Mouse (Mus musculus) ovary, postnatal 36 days (tissue): ENCODE data around the gene Sft2d1.
"Not testable (repeated sequence)": the region's sequence is repeated elsewhere in the genome, so short reads cannot be mapped to it uniquely, and the experiment has no call there.

Experiments
- DNase-seq: peaks from one replicate; pipeline ENCODE4 v3.0.0; 2022; ENCODE audit warnings: low spot score, mixed read lengths

Gene Sft2d1

DNA sequence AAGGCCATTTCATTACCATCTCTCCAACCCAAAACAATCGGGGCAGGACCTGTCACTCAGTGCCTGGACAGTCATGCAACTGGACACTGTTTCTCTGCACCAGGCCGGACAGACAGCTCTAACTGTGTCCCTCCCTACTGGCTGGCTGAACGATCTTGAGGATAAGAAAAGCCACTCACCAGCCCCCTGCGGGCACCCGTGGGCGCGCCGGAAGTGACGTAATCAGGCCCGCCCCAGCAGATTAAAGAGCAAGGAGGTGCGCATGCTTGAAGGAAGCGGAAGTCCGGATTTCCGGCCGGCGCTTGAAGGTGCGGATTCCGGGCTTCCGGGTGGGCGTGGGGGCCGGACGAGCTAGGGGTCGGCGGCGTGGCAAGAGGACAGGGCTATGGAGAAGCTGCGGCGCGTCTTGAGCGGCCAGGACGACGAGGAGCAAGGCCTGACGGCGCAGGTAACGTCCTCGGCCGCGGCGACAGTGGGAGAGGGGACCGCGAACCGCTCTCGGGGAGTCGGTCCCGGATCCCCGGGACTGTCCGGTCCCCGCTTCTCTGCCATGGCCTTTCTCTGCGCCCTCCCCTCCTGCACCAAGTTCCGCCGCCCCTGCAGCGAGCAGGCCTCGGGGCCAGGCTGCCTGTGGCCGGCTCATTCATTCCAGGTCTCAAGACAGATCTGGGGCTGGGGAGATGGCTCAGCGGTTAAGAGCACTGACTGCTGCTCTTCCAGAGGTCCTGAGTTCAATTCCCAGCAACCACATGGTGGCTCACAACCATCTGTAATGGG lies at the start of gene Sft2d1:
Gene Sft2d1, plus strand, starts transcription at position 265 of the 777 bp plus-strand sequence.
- peak; percentile 94 for DNase-seq

DNA sequence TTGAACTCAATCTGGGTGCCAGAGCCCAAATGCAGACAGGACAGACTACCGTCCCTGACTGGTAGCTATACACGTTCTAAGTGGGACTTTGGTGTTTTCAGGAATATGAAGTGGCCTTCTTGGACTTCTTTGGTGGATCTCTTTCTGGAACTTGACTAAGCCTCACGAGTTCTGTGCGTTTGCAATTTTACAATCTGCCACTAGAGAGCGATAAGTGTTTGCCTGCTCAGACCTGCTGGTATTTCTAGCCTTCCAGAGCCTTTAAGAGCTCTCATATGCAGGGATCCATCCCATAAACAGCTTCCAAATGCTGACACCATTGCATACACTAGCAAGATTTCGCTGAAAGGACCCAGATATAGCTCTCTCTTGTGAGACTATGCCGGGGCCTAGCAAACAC lies 46.3 kb upstream of the Sft2d1 start:
- DNase-seq: not testable (repeated sequence)

DNA sequence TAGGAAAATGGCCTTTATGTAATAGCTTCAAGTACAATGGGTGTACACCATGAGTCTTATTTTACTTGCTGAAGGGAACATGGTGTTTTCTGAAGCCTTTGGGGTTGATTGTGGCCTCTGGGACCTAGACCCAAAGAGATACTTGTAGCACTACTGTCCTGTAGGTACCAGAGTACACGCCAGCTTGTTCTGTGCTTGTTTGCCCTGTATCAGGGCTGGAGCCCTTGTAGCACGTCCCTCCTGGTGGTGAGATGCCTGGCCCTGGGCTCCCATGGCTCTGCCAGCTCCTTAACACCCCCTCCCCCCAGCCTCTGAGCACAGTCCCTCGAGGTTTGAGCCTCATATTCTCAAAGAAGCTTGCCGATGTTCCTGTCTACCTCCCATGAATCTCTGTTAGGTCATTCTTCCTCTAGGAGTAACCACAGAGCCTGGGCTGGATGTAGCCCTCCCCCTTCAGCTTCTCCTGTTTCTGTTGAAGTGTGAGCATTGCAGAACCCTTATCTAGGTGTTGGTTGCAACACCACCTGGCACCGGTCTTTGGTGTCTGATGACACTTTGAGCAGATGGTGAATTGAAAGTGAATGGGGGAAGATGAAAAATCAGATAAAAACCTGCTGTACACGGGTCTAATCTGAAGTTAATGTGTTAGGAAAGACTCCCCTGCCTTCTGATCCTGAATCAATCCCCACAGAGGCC lies 38.7 kb upstream of the Sft2d1 start:
- no peak for DNase-seq

DNA sequence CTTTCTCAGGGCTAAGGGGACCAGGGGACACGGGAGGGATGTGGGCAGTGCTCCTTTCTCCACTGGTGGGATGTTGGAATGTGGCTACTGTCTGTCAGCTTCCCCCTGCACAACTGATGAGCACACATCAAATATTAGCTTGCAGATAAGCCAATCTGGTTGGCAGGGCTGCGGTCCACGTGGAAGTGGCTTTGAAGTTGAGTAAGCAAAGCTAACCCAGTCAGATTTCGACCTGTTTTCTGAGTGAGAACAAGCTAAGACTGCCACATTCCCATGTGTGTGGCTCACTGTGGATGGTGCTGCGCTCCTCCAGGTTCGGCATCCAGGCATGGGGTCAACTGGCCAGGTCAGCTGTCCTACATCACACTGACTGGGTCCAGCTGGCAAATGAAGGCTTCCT lies 38.0 kb upstream of the Sft2d1 start:
- DNase-seq: no peak

DNA sequence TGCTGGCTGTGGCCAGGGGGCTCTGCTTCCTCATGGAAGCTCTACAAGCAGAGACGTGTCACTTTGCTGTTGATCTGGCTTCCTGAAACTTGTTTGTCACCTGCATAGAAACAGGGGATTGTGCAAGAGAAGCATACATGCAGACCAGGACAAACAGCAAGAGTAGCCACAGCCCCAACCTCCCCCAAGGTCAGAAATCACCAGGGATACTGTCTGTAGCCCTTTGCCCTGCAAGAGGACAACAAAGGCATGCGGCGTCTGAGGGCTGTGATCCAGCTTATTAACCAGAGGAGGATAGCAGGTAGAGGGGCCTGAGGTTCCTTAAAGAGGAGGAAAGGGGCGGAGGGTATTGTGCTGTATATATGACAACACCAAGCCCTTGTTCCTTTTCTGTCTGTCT lies 34.8 kb upstream of the Sft2d1 start:
- DNase-seq: no peak

DNA sequence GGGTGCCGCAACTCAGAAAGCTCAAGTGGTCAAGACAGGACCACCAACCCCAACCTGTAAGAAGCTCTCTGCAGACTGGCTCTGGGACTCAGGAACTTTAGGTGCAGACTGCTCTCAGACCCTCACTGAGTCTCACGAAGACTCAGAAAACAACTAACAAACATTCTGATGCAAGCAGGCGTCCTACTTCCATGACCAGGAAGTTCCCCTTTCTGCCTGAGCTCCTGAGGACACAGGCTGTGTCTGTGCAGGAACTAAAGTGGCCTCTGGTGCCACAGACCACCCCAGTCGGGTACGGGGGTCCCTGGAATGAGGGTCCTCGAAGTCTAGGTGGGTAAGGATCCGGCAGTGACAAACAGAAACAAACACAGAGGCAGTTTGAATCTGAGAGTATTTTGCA lies 34.2 kb upstream of the Sft2d1 start:
- no peak for DNase-seq

DNA sequence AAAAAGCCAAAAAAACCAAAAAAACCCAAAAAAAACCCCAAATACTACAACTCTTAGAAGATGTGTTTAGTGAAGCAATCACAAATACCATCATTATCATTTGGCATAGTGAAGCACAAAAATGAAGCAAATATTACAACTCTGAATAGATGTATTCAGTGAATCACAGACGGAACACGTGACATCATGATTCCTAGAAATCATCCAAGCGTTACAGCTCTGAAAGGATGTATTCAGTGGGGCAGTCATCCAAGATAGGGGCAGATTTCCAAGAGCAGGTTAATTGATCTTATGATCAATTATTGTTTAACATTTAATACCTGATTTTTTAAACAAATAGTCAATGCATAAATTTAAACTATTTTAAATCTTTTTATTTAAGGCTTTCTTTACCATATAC lies 33.6 kb upstream of the Sft2d1 start:
- no peak for DNase-seq

DNA sequence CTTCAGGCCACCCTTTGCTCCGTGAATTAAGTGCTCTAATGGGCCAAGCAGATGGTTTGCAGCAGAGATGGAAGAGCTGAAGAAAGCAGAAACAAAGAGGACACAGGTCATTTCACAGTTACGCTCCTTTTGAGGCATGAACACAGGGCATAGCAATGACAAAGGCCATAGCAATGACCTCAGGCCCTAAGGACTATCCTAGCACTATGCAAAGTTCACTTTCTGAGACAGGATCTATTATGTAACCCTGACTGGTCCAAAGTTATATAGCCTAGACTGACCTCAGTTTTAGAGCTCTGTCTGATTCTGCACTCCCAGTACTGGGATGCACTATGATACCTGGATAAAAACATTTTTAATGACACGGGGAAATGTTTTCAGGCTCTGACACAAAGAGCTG lies 32.5 kb upstream of the Sft2d1 start:
- DNase-seq: no peak

DNA sequence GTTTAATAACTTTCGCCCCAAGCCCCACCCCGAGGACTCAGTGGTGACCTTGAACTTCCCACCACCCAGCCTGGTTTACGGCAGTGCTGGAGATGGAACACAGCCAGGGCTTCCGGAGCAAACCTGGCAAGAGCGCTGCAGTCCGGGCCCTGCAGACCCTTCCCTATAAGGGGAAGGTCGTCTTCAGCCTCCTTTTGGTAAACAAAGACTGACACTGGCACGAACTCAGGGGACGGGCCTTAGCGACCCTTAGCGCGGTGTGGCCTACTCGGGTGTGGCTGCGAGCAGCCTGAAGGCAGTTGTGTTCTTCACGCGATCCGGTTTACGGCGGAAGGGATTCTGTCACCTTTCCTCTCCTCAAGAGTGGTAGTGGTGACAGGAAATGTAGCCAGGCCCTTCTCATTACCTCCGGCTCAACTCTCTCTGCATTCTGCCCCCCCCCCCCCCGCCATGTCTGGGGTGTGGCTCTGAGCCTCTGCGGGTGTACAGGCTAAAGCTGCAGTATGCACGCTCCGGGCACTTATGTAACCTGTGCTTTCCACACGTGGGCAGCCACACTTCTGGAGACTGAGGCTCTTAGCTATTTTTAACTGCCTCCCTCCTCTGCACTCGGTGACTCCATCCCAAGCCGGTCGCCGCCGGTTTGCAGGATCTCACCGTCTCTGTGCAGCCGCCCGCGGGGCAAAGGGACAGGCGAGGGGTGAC lies 27.9 kb upstream of the Sft2d1 start, which contains the start of gene Mpc1:
Gene Mpc1, plus strand, starts transcription at position 84 of the 705 bp plus-strand sequence.
- peak; percentile 67 for DNase-seq

DNA sequence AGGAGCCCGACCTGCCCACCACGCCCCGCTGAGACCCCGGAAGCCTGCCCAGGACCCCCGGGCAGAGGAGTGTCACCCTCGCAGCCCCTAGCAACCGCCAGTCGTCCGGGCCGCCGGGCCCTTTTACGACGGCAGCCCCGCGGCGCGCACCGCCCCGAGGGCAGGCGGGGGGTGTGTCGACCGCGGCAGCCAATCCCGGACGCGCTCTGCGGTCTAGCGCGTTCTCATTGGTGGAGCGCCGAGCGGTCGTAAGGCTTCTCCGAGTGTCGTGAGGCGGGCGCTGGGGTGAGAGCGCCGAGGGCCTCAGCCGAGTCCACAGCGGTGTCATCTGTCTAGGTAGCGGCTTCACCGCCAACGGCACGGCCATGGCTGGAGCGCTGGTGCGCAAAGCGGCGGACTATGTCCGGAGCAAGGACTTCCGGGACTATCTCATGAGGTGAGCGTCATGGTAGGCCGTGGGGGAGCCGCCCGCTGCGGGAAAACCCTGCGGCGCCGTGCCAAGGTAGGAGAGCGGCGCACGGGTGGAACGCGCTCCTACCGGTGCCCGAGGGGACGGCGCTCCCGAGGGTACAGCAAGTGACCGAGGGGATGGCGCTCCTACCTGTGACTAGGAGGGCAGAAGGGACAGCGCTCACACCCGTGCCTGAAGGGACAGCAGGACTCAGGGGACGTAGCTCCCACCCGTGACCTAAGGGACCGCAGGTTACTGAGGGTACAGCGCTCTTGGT lies 27.2 kb upstream of the Sft2d1 start:
- DNase-seq: peak; percentile 95

DNA sequence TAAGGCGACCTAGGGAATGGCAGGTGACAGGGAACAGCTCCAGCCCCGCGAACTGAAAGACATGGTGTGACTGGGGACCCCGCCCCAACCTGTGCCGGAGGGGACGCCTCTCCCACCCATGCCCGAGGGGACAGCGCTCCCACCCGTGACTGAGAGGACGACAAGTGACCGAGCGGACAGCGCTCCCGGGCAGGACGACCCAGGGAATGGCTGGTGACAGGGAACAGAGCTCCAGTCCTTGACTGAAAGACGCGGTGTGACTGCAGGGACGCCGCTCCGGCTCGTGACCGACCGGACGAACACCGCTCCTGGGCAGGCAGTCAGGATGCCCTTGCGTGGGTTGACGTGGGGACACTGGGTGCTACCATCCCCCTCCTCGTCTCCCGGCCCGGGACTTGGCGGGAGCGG lies 26.6 kb upstream of the Sft2d1 start:
- DNase-seq: no peak

DNA sequence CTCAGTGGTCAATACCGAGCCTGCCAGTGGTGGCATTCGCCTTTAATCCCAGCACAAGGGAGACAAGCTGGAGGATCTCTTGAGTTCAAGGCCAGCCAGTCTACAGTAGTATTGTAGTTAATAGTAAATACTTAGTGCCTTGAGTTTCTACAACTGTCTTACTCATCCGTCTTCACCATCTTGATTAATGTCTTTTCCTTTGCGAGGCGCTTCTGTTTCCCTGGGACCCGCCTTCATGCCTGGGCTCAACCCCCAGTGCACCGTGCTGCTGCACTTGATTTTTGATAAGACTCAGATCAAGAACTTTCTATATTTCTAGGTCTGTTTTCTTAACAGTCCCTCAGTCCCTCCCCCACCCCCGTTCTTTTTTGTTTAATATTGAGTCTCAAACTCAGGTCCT lies 25.8 kb upstream of the Sft2d1 start:
- DNase-seq: no peak

DNA sequence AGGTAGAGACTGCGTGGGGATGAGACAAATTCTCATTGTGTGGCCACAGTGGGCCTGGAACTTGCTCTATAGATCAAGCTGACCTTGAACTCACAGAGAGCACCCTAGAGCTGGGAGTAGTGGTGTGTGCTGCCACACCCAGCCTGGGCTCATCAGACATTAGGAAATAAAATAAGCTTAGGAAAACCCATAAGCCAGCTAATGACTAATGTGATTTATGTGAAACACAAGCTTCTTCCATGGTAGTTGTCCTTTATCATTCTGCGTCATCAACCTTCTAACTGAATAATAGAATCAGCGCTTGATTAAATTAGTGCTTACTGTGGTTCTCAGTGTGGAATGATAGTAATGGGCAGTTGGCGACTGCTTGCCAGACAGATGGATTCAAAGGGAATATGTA lies 23.9 kb upstream of the Sft2d1 start:
- DNase-seq: no peak

DNA sequence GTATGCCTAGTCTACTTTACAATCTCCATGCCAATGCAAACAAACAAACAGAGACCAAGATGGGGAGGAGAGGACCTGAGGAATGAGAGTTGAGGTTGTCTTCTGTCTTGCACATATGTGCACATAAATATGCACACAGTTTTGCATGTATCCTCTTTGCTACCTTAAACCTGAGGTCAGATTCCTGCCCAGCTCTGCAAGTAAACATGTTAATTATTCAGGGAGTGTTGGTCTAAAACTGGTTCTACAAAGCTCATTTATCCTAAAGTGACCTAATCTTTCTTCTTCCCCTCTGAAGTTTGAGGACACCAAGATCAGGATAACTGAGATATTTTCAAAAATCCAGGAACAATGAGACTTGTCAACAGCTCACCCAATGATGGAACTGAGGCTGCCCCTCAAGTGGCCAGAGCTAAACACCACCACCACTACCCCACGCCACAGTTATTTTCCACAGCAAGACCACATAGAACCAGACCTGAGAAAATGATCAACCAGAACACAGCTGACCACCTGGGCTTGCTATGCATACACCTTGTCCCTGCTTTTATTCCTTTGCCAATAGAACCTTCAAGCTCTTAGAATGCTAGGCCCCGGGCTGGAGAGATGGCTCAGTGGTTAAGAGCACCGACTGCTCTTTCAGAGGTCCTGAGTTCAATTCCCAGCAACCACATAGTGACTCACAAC lies 20.8 kb upstream of the Sft2d1 start:
- no peak for DNase-seq

DNA sequence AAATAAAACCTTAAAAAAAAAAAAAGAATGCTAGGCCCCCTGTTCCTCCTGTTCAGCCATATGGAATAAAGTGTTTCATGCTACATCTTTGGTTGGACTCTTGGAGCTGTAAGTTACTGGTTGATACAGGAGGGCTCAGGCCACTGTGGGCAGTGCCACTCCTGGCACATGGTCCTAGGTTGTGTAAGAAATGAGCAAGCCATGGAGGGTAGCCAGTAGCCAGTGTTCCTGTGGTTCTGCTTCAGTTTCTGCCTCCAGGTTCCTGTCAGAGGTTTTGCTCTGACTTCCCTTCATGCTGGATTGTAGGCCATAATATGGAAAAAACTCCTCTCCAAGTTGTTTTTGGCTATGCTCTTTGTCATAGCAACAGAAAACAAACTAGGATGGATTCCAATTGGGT lies 20.2 kb upstream of the Sft2d1 start:
- no peak for DNase-seq

DNA sequence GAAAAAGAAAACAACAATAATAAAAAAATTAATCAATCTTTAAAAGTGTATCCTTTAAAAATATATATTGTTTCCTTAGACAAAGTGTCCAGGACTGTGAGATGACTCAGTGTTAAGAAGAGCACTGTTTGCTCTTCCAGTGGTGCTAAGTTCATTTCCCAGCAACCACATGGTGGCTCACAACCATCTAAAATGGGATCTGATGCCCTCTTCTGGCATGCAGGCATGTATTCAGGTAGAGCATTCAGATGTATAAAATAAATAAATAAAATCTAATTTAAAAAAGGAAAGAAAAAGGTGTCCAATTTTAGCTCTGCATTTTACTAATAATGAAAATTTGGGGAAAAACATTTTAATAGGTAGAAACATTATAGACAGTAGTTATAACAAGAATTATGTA lies 15.1 kb upstream of the Sft2d1 start:
- DNase-seq: no peak

DNA sequence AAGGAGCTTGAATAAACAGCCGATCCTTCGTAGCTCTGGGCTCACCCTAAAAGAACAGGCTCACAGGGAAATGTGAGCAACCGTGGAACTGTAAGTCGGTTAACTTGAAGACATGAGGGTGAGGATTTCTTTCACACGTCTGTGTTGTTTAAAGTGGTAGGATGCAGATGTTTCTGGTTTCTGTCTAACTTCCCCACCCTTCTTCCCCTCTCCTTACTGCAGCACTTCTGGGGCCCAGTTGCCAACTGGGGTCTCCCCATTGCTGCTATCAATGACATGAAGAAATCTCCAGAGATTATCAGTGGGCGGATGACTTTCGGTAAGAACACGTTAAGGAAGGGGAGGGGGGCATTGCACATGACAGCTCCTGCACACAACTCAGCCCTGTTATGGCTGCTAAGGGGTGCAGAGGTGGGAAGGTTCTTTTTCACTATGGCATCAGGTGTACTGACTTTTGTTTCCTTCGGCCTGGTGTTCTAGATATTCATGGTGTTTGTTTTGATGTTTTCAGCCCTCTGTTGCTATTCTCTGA lies 14.5 kb upstream of the Sft2d1 start:
- DNase-seq: no peak

DNA sequence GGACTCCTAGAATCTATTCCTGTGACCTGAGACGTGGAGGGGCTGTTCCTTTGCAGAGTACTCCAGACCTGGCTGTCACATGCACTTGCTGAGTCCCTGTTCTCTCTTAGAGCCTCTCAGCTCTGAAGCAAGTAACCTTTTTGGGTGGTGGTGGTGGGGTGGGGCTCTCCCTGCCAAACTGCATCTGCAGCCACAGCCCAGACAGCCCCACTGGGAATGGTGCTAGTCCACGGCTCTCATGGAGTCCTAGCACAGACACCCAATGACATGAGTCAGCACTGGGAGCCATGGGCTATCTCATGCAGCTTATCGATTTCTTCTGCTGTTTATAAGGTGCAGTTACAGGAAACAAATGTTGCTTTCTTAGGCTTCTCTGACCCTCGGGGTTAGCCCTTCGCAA lies 13.2 kb upstream of the Sft2d1 start:
- DNase-seq: no peak

DNA sequence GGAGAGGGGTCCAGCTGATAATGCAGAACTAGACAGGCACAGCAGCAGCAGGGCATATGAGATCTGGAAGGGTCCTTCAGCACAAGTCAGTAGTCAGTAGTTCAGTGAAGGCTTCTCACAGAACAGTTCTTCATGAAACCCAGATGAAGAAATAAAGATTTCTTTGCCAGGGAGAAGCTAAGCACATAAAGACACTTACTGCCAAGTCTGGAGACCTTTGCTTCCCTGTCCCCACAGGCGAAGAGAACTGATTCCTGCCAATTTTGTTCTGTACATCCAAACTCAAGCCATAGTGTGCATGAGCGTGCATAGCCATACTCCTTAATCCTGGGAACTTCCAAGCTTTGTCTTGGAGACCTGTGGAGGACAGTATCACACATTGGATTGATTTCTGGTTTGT lies 12.6 kb upstream of the Sft2d1 start:
- no peak for DNase-seq

DNA sequence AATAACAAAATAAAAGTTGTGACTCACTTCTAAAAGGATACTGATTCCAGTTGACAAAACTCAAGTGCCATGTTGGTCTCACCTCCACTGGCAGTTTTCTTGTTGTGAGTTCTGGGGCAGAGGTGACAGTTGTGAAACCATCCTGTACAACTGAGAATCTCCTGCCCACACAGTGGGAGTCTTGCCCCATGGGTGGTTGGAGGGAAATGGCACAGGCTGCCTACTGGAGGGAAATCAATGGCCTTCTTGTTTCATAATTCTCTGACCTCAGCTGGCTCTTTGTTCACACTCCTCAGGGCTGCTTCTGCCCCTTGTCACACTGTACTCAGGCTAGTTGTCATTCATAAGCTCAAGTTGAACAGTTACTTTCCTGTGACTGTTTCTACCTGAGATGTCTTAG lies 11.4 kb upstream of the Sft2d1 start:
- DNase-seq: no peak

DNA sequence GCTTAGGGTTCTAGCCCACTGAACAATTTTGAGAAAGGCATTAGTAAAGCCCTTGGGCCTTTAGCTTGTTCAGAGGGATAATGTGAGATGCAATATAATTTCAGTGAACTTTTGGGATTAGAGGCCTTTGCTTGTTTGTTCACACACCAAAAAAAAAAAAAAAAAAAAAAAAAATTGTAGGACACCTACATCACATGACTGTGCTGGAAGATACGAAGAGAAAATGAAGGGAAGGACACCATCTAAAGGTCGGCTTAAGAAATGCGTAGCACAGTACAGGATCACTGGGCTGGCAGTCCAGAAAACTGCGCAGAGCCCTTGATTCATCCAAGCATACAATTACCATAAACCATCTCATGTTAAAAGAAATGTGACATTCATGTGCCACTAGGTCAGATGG lies 9.4 kb upstream of the Sft2d1 start:
- no peak for DNase-seq
